Mouse (Mus musculus): Measurements from ENCODE around the gene Hoxa2. TPM values are rescaled to one million over a fixed set of nuclear protein-coding genes. Genes with fewer than 3 reads are reported as not detected.

Hoxa2 gene
- polyA plus RNA-seq, 1 experiment from 2014 or later: 22.5 TPM

DNA sequence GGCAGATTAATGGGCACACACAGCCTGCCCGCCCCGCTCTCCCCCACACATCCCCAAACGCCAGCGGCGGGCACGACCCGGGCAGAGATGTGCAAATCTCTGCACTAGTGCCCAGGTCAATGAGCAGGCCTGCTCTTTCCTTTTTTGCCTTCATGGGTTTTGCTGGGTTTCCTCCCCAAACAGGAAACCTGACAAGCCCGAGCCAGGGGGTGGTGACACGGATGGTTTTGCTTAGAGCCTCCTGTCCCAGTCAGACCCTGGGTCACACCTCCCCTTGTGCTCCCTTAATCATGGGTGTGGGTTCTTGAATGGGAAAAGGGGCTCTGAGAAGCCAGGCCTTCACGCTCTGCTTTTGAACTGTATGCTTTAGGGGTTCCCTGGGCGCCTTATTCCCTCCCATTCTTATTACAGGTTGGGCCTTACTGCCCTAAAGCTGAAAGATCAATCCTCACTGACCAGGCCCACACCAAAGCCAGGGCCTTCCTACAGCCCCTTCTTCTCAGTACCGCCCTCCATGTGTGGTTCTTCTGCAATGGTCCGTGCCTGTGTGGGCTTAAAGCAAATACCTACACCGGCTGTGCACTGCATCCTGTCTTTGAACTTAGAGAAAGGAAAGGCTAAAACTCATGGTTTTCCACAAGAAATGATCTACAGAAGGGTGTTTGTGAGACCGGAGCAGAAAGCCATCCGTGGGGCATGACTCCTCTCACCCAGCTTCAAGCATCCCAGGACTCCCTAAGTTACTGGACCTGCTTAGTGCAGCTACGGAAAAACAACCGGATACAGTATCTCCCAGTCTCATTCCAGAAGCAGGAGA is 44.4 kb upstream of the Hoxa2 start:
- Histone ChIP-seq H3K27ac (ENCODE audit: low read depth, low read length) (peak overlapping the region; percentile 52), H3K4me2 (ENCODE audit: low read length) (peak overlapping the region; percentile 52), H3K9ac (ENCODE audit: low read depth, low read length) (peak overlapping the region; percentile 37), H3K27me3 (replicated peaks; ENCODE audit: control insufficient read depth, insufficient read depth, low read length) (peaks cover 59% of the 10 kb centered on the region), H3K9me3 (ENCODE audit: control insufficient read depth, low read length) (no peaks in the 10 kb centered on the region), H3K36me3 (ENCODE audit: control insufficient read depth, insufficient read depth, low read length) (no peaks in the 10 kb centered on the region), H3K4me1 (ENCODE audit: control insufficient read depth, insufficient read depth, low read depth, low read length) (no peaks in the 10 kb centered on the region; the same call in 1 of the 2 replicates), H3K4me3 (ENCODE audit: low read length) (peak overlapping the region; percentile 33)
- 7% methylated on average over 18 of the region's 18 CpGs for WGBS
- 0 out of 2 replicates have a peak, but pooled peaks have one; percentile 10 for ATAC-seq

DNA sequence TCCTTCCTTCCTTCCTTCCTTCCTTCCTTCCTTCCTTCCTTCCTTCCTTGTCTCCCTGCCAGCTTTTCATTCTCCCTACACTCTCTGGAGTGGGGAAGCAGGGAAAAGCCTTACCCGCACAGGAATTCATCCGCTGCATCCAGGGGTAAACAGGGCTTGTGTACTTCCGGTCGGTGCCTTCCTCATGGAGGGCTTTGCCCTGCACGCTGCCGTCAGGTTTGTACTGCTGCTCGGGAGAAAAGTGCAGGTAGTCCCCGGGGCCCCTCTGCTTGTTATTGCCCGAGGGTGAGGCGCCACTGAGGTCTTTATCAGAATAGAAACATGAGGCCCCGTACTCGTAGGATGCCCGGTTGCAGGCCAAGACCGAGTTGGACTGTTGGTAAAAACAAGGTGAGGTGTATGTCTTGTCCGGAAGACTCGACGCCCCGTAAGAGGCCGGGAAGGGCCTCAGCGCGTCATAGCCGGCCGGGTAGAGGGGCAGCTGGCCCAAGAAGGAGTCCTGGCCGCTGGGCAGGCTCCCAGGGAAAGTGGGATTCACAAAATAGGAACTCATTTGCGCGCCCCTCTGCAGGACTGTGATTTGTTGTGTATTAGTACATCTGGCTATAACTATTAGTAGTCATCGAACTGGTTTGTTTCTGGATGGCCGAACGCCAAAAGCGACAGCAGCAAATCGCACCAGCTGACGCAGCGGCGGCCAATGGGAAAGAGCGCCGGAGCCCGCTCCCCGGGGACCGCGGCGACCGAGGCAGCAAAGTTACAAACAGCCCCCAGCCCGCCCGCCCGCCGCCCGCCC is 43.6 kb upstream of the Hoxa2 start, which contains the start of gene Hoxa6:
TSS of gene Hoxa6 (minus strand) at position 651 of the 796 bp plus-strand sequence.
- WGBS: 1% methylated on average over 47 of the region's 47 CpGs
- Histone ChIP-seq H3K4me2 (ENCODE audit: low read length) (peak within 1 kb of the TSS; percentile 52), H3K4me3 (ENCODE audit: low read length) (peak within 1 kb of the TSS; percentile 33), H3K9ac (ENCODE audit: low read depth, low read length) (peak within 1 kb of the TSS; percentile 37), H3K36me3 (ENCODE audit: control insufficient read depth, insufficient read depth, low read length) (no peaks in the 10 kb centered on the region), H3K27me3 (replicated peaks; ENCODE audit: control insufficient read depth, insufficient read depth, low read length) (peaks cover 53% of the 10 kb centered on the region), H3K27ac (ENCODE audit: low read depth, low read length) (peak within 1 kb of the TSS; percentile 52), H3K9me3 (ENCODE audit: control insufficient read depth, low read length) (no peaks in the 10 kb centered on the region), H3K4me1 (ENCODE audit: control insufficient read depth, insufficient read depth, low read depth, low read length) (no peaks in the 10 kb centered on the region; the same call in 1 of the 2 replicates)
- no peak for ATAC-seq

DNA sequence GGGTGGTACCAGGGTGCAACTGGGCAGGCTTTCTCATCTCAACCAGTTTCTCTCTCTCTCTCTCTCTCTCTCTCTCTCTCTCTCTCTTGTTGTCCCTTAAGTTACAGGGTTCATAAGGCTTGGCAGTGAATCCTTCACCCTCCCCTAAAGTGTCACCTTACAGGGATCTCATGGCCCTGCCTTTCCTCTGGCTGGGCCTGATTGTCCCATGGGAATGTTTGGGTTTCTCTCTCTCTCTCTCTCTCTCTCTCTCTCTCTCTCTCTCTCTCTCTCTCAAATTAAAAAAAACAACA is 43.0 kb upstream of the Hoxa2 start:
- H3K4me3 ChIP-seq (ENCODE audit: low read length): no peak overlapping the region
- no peak for ATAC-seq
- H3K36me3 ChIP-seq (ENCODE audit: control insufficient read depth, insufficient read depth, low read length): no peaks in the 10 kb centered on the region
- H3K9ac ChIP-seq (ENCODE audit: low read depth, low read length): no peak overlapping the region
- H3K27me3 ChIP-seq (replicated peaks; ENCODE audit: control insufficient read depth, insufficient read depth, low read length): peaks cover 48% of the 10 kb centered on the region
- no peaks in the 10 kb centered on the region; the same call in 1 of the 2 replicates for H3K4me1 ChIP-seq (ENCODE audit: control insufficient read depth, insufficient read depth, low read depth, low read length)
- no peak overlapping the region for H3K27ac ChIP-seq (ENCODE audit: low read depth, low read length)
- H3K9me3 ChIP-seq (ENCODE audit: control insufficient read depth, low read length): no peaks in the 10 kb centered on the region
- H3K4me2 ChIP-seq (ENCODE audit: low read length): peak overlapping the region; percentile 47

DNA sequence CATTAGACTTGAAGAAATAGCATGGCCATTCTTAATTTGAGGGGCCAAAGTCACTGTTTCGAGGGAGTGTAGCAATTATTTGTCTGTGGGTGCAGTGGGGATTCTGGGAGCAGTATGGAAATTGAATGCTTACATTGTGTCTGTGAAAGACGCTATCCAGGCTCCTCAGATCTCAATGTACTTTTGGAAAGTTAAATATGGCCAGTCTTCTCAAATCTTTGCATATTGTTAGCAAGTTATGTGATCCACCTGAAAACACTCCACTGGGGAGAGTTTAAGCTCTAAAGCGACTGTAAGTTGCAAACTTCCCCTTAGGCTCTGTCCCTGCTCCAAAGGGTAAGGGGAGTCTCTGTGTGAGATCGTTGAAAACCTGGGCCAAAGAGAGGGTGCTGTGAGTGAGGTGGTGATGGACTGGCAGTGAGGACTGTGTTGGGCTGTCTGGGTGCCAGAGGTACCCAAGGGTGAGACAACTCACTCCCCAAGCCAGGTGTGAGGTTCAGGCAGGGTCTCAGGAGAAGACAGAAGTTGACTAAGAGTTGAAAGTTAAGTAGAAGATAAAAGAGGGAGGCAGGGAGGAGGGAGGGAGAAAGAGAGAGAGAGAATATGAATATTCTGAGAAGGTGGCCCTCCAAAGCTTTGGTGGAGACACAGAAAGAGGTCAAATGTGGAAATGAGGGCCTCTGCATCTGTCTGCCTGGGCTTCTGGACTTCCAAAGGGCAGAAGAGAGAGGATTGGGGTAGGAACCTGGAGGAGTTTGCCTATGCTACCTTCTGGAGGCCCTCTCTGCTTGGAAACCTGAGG is 42.5 kb upstream of the Hoxa2 start:
- peak overlapping the region; percentile 47 for H3K4me2 ChIP-seq (ENCODE audit: low read length)
- no peak overlapping the region for H3K27ac ChIP-seq (ENCODE audit: low read depth, low read length)
- no peak for ATAC-seq
- no peak overlapping the region for H3K9ac ChIP-seq (ENCODE audit: low read depth, low read length)
- 5% methylated on average over 4 of the region's 4 CpGs for WGBS
- H3K4me3 ChIP-seq (ENCODE audit: low read length): peak overlapping the region; percentile 2; the same call in 1 of the 2 replicates
- H3K4me1 ChIP-seq (ENCODE audit: control insufficient read depth, insufficient read depth, low read depth, low read length): no peaks in the 10 kb centered on the region; the same call in 1 of the 2 replicates
- no peaks in the 10 kb centered on the region for H3K36me3 ChIP-seq (ENCODE audit: control insufficient read depth, insufficient read depth, low read length)
- H3K27me3 ChIP-seq (replicated peaks; ENCODE audit: control insufficient read depth, insufficient read depth, low read length): peaks cover 44% of the 10 kb centered on the region
- no peaks in the 10 kb centered on the region for H3K9me3 ChIP-seq (ENCODE audit: control insufficient read depth, low read length)

DNA sequence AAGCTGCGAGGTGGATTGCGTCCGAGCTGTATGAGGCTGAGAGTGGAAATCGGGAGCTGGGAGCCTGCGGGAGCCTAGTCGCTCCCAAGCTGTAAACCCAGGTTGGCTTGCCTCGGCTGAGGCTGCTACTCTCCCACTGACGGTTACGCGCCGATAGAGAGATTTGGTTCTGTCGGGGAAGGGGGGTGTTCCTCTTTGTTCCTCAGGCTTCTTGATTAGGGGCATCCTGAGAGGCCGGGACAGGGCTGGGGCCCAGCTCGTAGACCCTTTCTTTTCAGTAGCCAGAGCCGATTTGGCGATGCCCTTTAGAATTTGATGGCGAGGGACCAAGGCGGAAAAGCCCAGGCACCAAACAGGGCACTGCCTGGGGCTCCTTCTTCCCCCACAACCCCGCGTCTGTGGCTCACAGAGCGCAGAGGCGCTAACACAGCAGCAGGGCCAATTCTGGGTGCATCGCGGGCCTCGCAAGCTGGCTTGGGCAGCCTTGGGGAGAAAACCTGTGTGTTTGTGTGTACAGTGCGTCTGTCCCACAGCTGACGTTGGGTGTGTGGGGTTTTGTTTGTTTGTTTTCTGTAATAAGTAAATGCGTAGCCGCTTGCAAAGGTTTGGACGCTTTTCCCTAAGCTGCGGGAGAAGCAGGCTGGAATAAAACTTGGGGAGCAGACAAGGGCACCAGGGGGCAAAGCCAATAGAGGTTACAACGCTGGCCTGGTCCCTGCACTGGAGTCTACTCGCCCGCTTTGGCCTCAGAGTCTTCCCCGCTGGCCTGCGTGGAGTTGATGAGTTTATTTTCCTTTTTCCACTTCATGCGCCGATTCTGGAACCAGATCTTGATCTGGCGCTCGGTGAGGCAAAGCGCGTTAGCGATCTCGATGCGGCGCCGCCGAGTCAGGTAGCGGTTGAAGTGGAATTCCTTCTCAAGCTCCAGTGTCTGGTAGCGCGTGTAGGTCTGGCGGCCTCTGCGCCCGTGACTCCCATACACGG is 41.3 kb upstream of the Hoxa2 start:
- H3K4me3 ChIP-seq (ENCODE audit: low read length): peak overlapping the region; percentile 22; the same call in 1 of the 2 replicates
- no peaks in the 10 kb centered on the region for H3K4me1 ChIP-seq (ENCODE audit: control insufficient read depth, insufficient read depth, low read depth, low read length)
- H3K4me2 ChIP-seq (ENCODE audit: low read length): peak overlapping the region; percentile 47
- peaks cover 38% of the 10 kb centered on the region for H3K27me3 ChIP-seq (replicated peaks; ENCODE audit: control insufficient read depth, insufficient read depth, low read length)
- peak overlapping the region; percentile 73 for H3K27ac ChIP-seq (ENCODE audit: low read depth, low read length)
- no peak for ATAC-seq
- H3K9me3 ChIP-seq (ENCODE audit: control insufficient read depth, low read length): no peaks in the 10 kb centered on the region
- H3K9ac ChIP-seq (ENCODE audit: low read depth, low read length): peak overlapping the region; percentile 51; the same call in 1 of the 2 replicates
- H3K36me3 ChIP-seq (ENCODE audit: control insufficient read depth, insufficient read depth, low read length): no peaks in the 10 kb centered on the region
- 2% methylated on average over 55 of the region's 55 CpGs for WGBS

DNA sequence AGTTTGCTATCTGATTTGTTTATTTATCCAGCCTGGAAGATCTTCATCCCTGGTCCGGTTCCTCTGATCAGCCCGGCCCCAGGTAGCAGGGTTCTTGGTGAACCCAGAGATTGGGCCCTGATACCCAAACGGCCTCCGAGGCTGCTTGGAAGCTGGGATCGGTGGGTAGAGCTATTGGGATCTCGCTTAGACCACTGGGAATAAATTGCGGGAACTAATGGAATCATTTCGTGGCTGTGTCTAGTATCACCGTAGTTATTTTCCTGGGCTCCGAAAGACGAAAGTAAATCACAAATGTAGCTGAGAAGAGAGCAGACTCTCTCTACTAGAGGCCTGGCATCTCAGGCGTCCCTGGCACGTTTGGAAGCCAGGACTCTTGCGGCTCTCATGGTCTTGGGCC is 40.6 kb upstream of the Hoxa2 start:
- no peak overlapping the region for H3K4me3 ChIP-seq (ENCODE audit: low read length)
- no peak overlapping the region for H3K9ac ChIP-seq (ENCODE audit: low read depth, low read length)
- peak overlapping the region; percentile 73 for H3K27ac ChIP-seq (ENCODE audit: low read depth, low read length)
- 6% methylated on average over 14 of the region's 14 CpGs for WGBS
- H3K4me2 ChIP-seq (ENCODE audit: low read length): peak overlapping the region; percentile 47
- peaks cover 42% of the 10 kb centered on the region for H3K27me3 ChIP-seq (replicated peaks; ENCODE audit: control insufficient read depth, insufficient read depth, low read length)
- H3K36me3 ChIP-seq (ENCODE audit: control insufficient read depth, insufficient read depth, low read length): no peaks in the 10 kb centered on the region
- H3K4me1 ChIP-seq (ENCODE audit: control insufficient read depth, insufficient read depth, low read depth, low read length): no peaks in the 10 kb centered on the region
- ATAC-seq: no peak
- no peaks in the 10 kb centered on the region for H3K9me3 ChIP-seq (ENCODE audit: control insufficient read depth, low read length)

DNA sequence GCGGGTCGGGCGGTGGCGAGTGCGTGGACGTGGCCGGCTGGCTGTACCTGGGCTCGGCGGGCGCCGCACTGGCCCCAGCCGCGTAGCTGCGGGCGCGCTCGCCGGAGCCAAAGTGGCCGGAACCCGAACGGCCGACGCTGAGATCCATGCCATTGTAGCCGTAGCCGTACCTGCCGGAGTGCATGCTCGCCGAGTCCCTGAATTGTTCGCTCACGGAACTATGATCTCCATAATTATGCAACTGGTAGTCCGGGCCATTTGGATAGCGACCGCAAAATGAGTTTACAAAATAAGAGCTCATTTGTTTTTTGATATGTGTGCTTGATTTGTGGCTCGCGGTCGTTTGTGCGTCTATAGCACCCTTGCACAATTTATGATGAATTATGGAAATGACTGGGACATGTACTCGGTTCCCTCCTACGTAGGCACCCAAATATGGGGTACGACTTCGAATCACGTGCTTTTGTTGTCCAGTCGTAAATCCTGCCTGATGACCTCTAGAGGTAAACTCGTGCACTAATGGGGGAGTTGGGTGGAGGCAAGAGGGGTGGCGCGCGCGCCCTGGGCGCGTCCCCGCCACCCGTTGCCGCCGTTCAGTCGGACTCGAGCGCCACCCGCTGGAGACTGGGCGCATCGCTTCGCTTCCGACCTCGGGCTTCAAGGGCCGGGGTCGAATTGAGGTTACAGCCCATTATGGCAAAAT is 39.6 kb upstream of the Hoxa2 start, which contains the start of gene Hoxa5:
TSS of gene Hoxa5 (minus strand) at position 538 of the 703 bp plus-strand sequence.
- peak; percentile 78 for ATAC-seq
- H3K4me2 ChIP-seq (ENCODE audit: low read length): peak within 1 kb of the TSS; percentile 48
- no peaks in the 10 kb centered on the region for H3K36me3 ChIP-seq (ENCODE audit: control insufficient read depth, insufficient read depth, low read length)
- under 1% methylated on average over 65 of the region's 65 CpGs for whole genome bisulfite sequencing
- H3K4me3 ChIP-seq (ENCODE audit: low read length): peak within 1 kb of the TSS; percentile 48
- no peaks in the 10 kb centered on the region for H3K4me1 ChIP-seq (ENCODE audit: control insufficient read depth, insufficient read depth, low read depth, low read length)
- H3K27me3 ChIP-seq (replicated peaks; ENCODE audit: control insufficient read depth, insufficient read depth, low read length): peaks cover 41% of the 10 kb centered on the region
- peak within 1 kb of the TSS; percentile 88 for H3K27ac ChIP-seq (ENCODE audit: low read depth, low read length)
- H3K9me3 ChIP-seq (ENCODE audit: control insufficient read depth, low read length): no peaks in the 10 kb centered on the region
- H3K9ac ChIP-seq (ENCODE audit: low read depth, low read length): peak within 1 kb of the TSS; percentile 68
